Mouse (Mus musculus): Measurements from ENCODE around the gene Zfp420.

The Zfp420 gene

GRCm38 (mm10) chr7:29904101-29904500 is 44.3 kb downstream of the Zfp420 start:
- DNase-seq = no peak

- DNase-seq = peak; percentile 85
Measured at GRCm38 (mm10) chr7:29905966-29906681, 46.3 kb downstream of the Zfp420 start, which contains the start of gene Zfp27. Gene Zfp27, minus strand, starts transcription at chr7:29906572.

DNA sequence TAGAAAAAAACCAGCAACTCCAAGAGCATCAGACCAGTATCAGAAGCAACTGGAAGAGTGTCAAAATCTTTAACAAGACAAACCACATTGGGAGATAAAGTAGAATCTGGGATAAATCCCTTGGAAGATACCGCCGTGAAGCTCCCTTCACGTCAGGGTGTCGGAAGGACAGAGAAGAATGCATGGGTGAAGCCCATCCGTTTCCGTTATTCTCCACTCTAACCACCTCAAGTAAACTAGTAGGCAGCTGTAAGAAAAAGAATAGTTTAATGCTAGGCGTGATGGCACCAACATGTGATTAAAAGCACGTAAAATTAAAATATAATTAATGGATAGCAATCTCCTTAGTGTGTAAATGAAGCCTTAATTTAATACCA is 46.9 kb downstream of the Zfp420 start:
- DNase-seq = no peak

- DNase-seq = no peak
Measured at GRCm38 (mm10) chr7:29907206-29907605, 47.4 kb downstream of the Zfp420 start.

- peak; percentile 84 for DNase-seq
Measured at GRCm38 (mm10) chr7:29908130-29908950, 48.6 kb downstream of the Zfp420 start, which contains the start of gene Zfp383. Gene Zfp383, plus strand, starts transcription at chr7:29908223.

DNA sequence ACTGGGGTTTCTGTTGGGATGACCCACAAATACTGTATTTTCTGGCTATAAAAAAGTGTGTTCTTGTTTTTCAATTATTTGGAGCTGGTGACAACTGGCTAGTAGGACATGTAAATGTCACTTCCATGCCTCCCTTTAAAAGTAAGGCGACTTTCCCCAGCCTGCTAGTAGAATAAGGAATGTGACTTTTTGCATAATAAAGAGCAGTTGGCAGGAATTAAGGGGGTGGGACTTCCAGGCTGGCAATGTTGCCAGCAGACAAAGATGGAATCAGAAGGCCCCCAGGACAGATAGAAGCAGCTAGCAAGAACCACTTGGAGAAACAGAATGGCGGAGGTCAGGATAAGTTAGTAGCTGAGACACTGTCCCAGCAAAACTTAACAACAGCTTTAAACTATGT is 50.5 kb downstream of the Zfp420 start:
- DNase-seq = no peak

DNA sequence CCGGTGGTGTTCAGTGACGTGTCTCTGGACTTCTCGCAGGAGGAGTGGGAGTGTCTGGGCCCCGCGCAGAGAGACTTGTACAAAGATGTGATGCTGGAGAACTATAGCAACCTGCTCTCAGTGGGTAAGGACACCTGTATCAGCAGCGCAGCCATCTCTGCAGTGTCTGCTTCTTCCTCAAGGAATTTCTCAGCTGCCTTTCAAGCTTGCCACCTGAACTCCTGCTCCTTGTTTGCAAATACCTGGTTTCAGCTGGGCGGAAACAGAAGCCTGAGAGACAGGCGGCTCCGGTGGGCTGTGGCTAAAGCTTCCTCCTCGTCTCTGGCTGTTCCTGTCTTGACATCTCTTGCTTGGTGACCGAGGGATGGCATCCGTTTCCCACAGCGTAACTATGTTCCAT is 52.4 kb downstream of the Zfp420 start:
- no peak for DNase-seq

DNA sequence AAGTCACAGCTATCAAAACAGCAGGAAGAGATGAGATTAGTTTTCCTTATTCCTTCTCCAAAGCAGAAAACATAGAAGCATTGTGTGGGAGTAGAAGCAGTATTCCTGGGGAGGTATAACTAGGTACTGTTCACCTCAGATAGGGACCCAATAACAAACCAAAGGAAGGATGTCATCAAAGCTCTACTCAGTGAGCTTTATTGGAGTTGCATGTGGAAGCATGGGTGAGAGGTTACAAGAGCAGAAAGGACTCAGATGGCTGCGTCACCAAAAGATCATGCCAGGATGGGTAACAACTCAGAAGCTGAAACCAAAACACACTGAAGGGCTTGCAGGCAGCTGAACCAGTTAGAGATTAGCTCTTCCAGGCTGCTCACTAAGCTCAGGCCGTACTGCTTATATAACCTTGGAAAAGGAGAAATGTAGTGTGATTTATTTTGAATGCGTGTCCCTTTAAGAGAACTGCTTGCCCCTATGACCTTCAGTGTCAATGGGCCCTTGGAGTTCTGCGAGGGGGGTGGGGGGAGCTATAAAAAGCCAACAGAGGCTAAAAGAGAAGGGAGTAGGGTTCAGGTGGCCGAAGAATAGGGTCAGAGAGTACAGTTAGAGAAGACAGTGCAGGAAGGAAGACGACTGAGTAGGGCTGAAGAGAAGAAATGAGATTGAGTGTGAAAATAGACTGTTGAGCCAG is 57.7 kb downstream of the Zfp420 start:
- DNase-seq = no peak

DNA sequence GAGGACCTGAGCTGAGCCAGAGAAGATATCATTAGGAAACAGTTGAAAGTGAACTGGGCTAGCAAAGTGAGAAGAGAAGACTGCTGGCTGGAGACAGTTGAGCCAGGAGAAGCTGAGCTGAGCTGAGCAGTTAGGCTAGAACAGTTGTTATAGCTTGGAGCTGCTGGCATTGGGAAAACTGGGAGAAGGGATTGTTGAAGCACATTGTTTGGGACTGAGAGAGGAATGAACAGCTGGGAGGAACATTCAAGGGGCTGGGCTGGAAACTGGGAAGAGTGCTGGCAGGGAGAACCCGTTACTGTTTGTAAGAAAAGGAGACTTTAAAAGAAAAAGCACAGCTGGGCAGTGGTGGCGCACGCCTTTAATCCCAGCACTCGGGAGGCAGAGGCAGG is 58.3 kb downstream of the Zfp420 start:
- no peak for DNase-seq

- DNase-seq = peak; percentile 9
Measured at GRCm38 (mm10) chr7:29921439-29922093, 61.8 kb downstream of the Zfp420 start.

- no peak for DNase-seq
Measured at GRCm38 (mm10) chr7:29922780-29923179, 63.0 kb downstream of the Zfp420 start.

Data from right cerebral cortex, adult 18-20 months (tissue).